Mouse (Mus musculus): ENCODE measurements around the gene Ssh1.

Gene Ssh1

GRCm38 (mm10) chr5:113993031-113993486, 635 bp downstream of the Ssh1 start:
- peak; percentile 54 for DNase-seq (ENCODE audit: low read depth, low spot score)

GRCm38 (mm10) chr5:113992339-113992831, 1.3 kb downstream of the Ssh1 start:
- no peak for DNase-seq (ENCODE audit: low read depth, low spot score)

- DNase-seq (ENCODE audit: low read depth, low spot score), result no peak
These were observed 2.6 kb downstream of the Ssh1 start for GRCm38 (mm10) chr5:113991141-113991540.

- no peak for DNase-seq (ENCODE audit: low read depth, low spot score)
These were observed 3.1 kb downstream of the Ssh1 start for GRCm38 (mm10) chr5:113990593-113990992.

- no peak for DNase-seq (ENCODE audit: low read depth, low spot score)
These were observed 4.2 kb downstream of the Ssh1 start for GRCm38 (mm10) chr5:113989437-113990024.

GRCm38 (mm10) chr5:113986182-113986961, 7.3 kb downstream of the Ssh1 start:
- no peak for DNase-seq (ENCODE audit: low read depth, low spot score)

- DNase-seq (ENCODE audit: low read depth, low spot score), result no peak
These were observed 8.0 kb downstream of the Ssh1 start for GRCm38 (mm10) chr5:113985737-113986136.

GRCm38 (mm10) chr5:113984025-113984740, 9.5 kb downstream of the Ssh1 start:
- DNase-seq (ENCODE audit: low read depth, low spot score), result no peak

- no peak for DNase-seq (ENCODE audit: low read depth, low spot score)
These were observed 10.2 kb downstream of the Ssh1 start for GRCm38 (mm10) chr5:113983541-113983940.

GRCm38 (mm10) chr5:113981843-113982242, 11.9 kb downstream of the Ssh1 start:
- DNase-seq (ENCODE audit: low read depth, low spot score), result no peak

GRCm38 (mm10) chr5:113981171-113981570, 12.5 kb downstream of the Ssh1 start:
- DNase-seq (ENCODE audit: low read depth, low spot score), result no peak

- DNase-seq (ENCODE audit: low read depth, low spot score), result no peak
These were observed 13.2 kb downstream of the Ssh1 start for GRCm38 (mm10) chr5:113980511-113980910.

GRCm38 (mm10) chr5:113977309-113977708, 16.4 kb downstream of the Ssh1 start:
- DNase-seq (ENCODE audit: low read depth, low spot score), result no peak

- DNase-seq (ENCODE audit: low read depth, low spot score), result no peak
These were observed 17.1 kb downstream of the Ssh1 start for GRCm38 (mm10) chr5:113976597-113976996.

- DNase-seq (ENCODE audit: low read depth, low spot score), result no peak
These were observed 18.0 kb downstream of the Ssh1 start for GRCm38 (mm10) chr5:113975538-113976215.

GRCm38 (mm10) chr5:113974576-113974975, 19.1 kb downstream of the Ssh1 start:
- DNase-seq (ENCODE audit: low read depth, low spot score), result no peak

- no peak for DNase-seq (ENCODE audit: low read depth, low spot score)
These were observed 19.9 kb downstream of the Ssh1 start for GRCm38 (mm10) chr5:113973790-113974189.

GRCm38 (mm10) chr5:113972589-113973515, 20.8 kb downstream of the Ssh1 start:
- no peak for DNase-seq (ENCODE audit: low read depth, low spot score)

- DNase-seq (ENCODE audit: low read depth, low spot score), result no peak
These were observed 22.2 kb downstream of the Ssh1 start for GRCm38 (mm10) chr5:113971434-113971960.

- no peak for DNase-seq (ENCODE audit: low read depth, low spot score)
These were observed 25.3 kb downstream of the Ssh1 start for GRCm38 (mm10) chr5:113968371-113968770.

Data from forelimb bud, embryonic 11.5 days (tissue).